Mouse (Mus musculus) midbrain, embryonic 15.5 days (tissue): ENCODE measurements at regions not wholly inside any gene's neighbourhood (a gene's known extent, or its start where the extent isn't known, plus 50 kb on each side); places are given as distances from the start of the nearest gene placed in this dataset.
A peak's percentile ranks its signal among the peaks of the same experiment; 100 is the strongest.

Experiments
- ATAC-seq: fragments of 200-750 bp; cut with Nextera tagmentation; replicated peaks from 2 replicates; pipeline ENCODE4 v1.8.0; 2017; ENCODE audit warnings: moderate TSS enrichment
- H3K27ac ChIP-seq: fragments of 300-500 bp; sonication (generic); 2 replicates; pipeline ENCODE4 v1.5.1; 2015; ENCODE audit warnings: mild to moderate bottlenecking, inconsistent platforms
- H3K27me3 ChIP-seq: fragments of 300-500 bp; sonication (generic); replicated peaks from 2 replicates; pipeline ENCODE4 v1.6.1; 2015; ENCODE audit warnings: inconsistent platforms
- H3K36me3 ChIP-seq: fragments of 300-500 bp; sonication (generic); replicated peaks from 2 replicates; pipeline ENCODE4 v1.6.1; 2015; ENCODE audit warnings: inconsistent platforms
- H3K4me1 ChIP-seq: fragments of 300-500 bp; sonication (generic); 2 replicates; pipeline ENCODE4 v1.6.1; 2015; ENCODE audit warnings: inconsistent platforms
- H3K4me2 ChIP-seq: fragments of 300-500 bp; sonication (generic); 2 replicates; pipeline ENCODE4 v1.6.1; 2015; ENCODE audit warnings: inconsistent platforms, mild to moderate bottlenecking, moderate library complexity
- H3K4me3 ChIP-seq: fragments of 300-500 bp; sonication (generic); 2 replicates; pipeline ENCODE4 v1.5.1; 2015; ENCODE audit warnings: mild to moderate bottlenecking, inconsistent platforms
- H3K9ac ChIP-seq: fragments of 300-500 bp; sonication (generic); 2 replicates; pipeline ENCODE4 v1.6.1; 2015; ENCODE audit warnings: mild to moderate bottlenecking, inconsistent platforms
- H3K9me3 ChIP-seq: fragments of 300-500 bp; sonication (generic); 2 replicates; pipeline ENCODE4 v1.6.1; 2016; ENCODE audit warnings: inconsistent platforms
- WGBS: fragments of 180-500 bp; shearing (Covaris S2); methylation state at CpG from one replicate; pipeline ENCODE4 v1.1.7; 2015; ENCODE audit warnings: mixed read lengths; 5-methylcytosine and 5-hydroxymethylcytosine counted together

GRCm38 (mm10) chr2:137723651-137724050 is 532.7 kb upstream of the Btbd3 start:
- Histone ChIP-seq H3K9ac (no peak overlapping the region), H3K27ac (no peak overlapping the region), H3K9me3 (no peaks in the 10 kb centered on the region), H3K36me3 (no peaks in the 10 kb centered on the region), H3K27me3 (no peaks in the 10 kb centered on the region), H3K4me3 (no peak overlapping the region), H3K4me1 (no peaks in the 10 kb centered on the region), H3K4me2 (no peak overlapping the region)
- no peak for ATAC-seq
- WGBS, result 91% methylated on average over 1 of the region's 1 CpGs

GRCm38 (mm10) chr2:137721767-137722424 is 534.5 kb upstream of the Btbd3 start:
- H3K36me3 ChIP-seq, result no peaks in the 10 kb centered on the region
- H3K4me3 ChIP-seq, result no peak overlapping the region
- H3K9ac ChIP-seq, result no peak overlapping the region
- no peaks in the 10 kb centered on the region for H3K4me1 ChIP-seq
- H3K4me2 ChIP-seq, result no peak overlapping the region
- H3K27me3 ChIP-seq, result no peaks in the 10 kb centered on the region
- WGBS, result 63% methylated on average over 7 of the region's 7 CpGs
- H3K9me3 ChIP-seq, result no peaks in the 10 kb centered on the region
- no peak for ATAC-seq
- no peak overlapping the region for H3K27ac ChIP-seq

- H3K4me1 ChIP-seq, result no peaks in the 10 kb centered on the region
- no peaks in the 10 kb centered on the region for H3K27me3 ChIP-seq
- ATAC-seq, result no peak
- WGBS, result 81% methylated on average over 2 of the region's 2 CpGs
- no peaks in the 10 kb centered on the region for H3K36me3 ChIP-seq
- H3K9ac ChIP-seq, result no peak overlapping the region
- H3K4me2 ChIP-seq, result no peak overlapping the region
- H3K9me3 ChIP-seq, result no peaks in the 10 kb centered on the region
- H3K27ac ChIP-seq, result no peak overlapping the region
- H3K4me3 ChIP-seq, result no peak overlapping the region
Observed at GRCm38 (mm10) chr2:137715891-137716290, 540.5 kb upstream of the Btbd3 start.

- Histone ChIP-seq H3K27ac (peak overlapping the region; percentile 19; the same call in 1 of the 2 replicates), H3K36me3 (no peaks in the 10 kb centered on the region), H3K9me3 (no peaks in the 10 kb centered on the region), H3K4me3 (0 out of 2 replicates have a peak overlapping the region, but pooled peaks have one; percentile 20), H3K4me2 (peak overlapping the region; percentile 43), H3K9ac (no peak overlapping the region), H3K27me3 (peaks cover 13% of the 10 kb centered on the region; the same call in 1 of the 2 replicates), H3K4me1 (peaks cover 25% of the 10 kb centered on the region)
- WGBS, result 2% methylated on average over 4 of the region's 4 CpGs
- peak; percentile 90 for ATAC-seq
Observed at GRCm38 (mm10) chr2:137706528-137706988, 549.8 kb upstream of the Btbd3 start.

GRCm38 (mm10) chr2:137705724-137706422 is 550.5 kb upstream of the Btbd3 start:
- Histone ChIP-seq H3K9ac (no peak overlapping the region), H3K36me3 (no peaks in the 10 kb centered on the region), H3K4me2 (peak overlapping the region; percentile 43), H3K9me3 (no peaks in the 10 kb centered on the region), H3K27ac (peak overlapping the region; percentile 19; the same call in 1 of the 2 replicates), H3K4me1 (peaks cover 25% of the 10 kb centered on the region), H3K4me3 (peak overlapping the region; percentile 20), H3K27me3 (peaks cover 13% of the 10 kb centered on the region; the same call in 1 of the 2 replicates)
- 9% methylated on average over 14 of the region's 14 CpGs for WGBS
- peak; percentile 87 for ATAC-seq

- H3K27ac ChIP-seq, result no peak overlapping the region
- H3K4me1 ChIP-seq, result peaks cover 25% of the 10 kb centered on the region
- WGBS, result 14% methylated on average over 12 of the region's 12 CpGs
- H3K4me2 ChIP-seq, result no peak overlapping the region
- H3K9ac ChIP-seq, result no peak overlapping the region
- peaks cover 16% of the 10 kb centered on the region; the same call in 1 of the 2 replicates for H3K27me3 ChIP-seq
- H3K4me3 ChIP-seq, result no peak overlapping the region
- H3K9me3 ChIP-seq, result no peaks in the 10 kb centered on the region
- H3K36me3 ChIP-seq, result no peaks in the 10 kb centered on the region
- peak; percentile 67; the same call in 1 of the 2 replicates for ATAC-seq
Observed at GRCm38 (mm10) chr2:137704948-137705723, 551.2 kb upstream of the Btbd3 start.

GRCm38 (mm10) chr2:137704565-137704947 is 551.8 kb upstream of the Btbd3 start:
- WGBS, result 43% methylated on average over 6 of the region's 6 CpGs
- H3K4me2 ChIP-seq, result no peak overlapping the region
- H3K9ac ChIP-seq, result no peak overlapping the region
- no peaks in the 10 kb centered on the region for H3K36me3 ChIP-seq
- peaks cover 25% of the 10 kb centered on the region for H3K4me1 ChIP-seq
- no peak for ATAC-seq
- no peak overlapping the region for H3K27ac ChIP-seq
- H3K27me3 ChIP-seq, result peaks cover 16% of the 10 kb centered on the region; the same call in 1 of the 2 replicates
- no peaks in the 10 kb centered on the region for H3K9me3 ChIP-seq
- H3K4me3 ChIP-seq, result no peak overlapping the region

GRCm38 (mm10) chr2:137704051-137704450 is 552.3 kb upstream of the Btbd3 start:
- Histone ChIP-seq H3K9ac (no peak overlapping the region), H3K27ac (no peak overlapping the region)
- 72% methylated on average over 3 of the region's 3 CpGs for WGBS

GRCm38 (mm10) chr2:137695885-137696284 is 560.5 kb upstream of the Btbd3 start:
- 92% methylated on average over 5 of the region's 5 CpGs for WGBS
- Histone ChIP-seq H3K4me2 (no peak overlapping the region), H3K27ac (no peak overlapping the region), H3K4me1 (no peaks in the 10 kb centered on the region), H3K27me3 (0 out of 2 replicates have a peak, but pooled peaks cover 3% of the 10 kb centered on the region), H3K4me3 (no peak overlapping the region), H3K36me3 (no peaks in the 10 kb centered on the region), H3K9me3 (no peaks in the 10 kb centered on the region), H3K9ac (no peak overlapping the region)
- no peak for ATAC-seq

More at GRCm38 (mm10) chr2:137704051-137704450, 552.3 kb upstream of the Btbd3 start:
- Histone ChIP-seq H3K4me2 (no peak overlapping the region), H3K4me3 (no peak overlapping the region), H3K36me3 (no peaks in the 10 kb centered on the region), H3K4me1 (peaks cover 25% of the 10 kb centered on the region), H3K27me3 (peaks cover 16% of the 10 kb centered on the region; the same call in 1 of the 2 replicates), H3K9me3 (no peaks in the 10 kb centered on the region)
- ATAC-seq, result no peak

GRCm38 (mm10) chr2:137694020-137694419 is 562.3 kb upstream of the Btbd3 start:
- H3K27me3 ChIP-seq, result no peaks in the 10 kb centered on the region
- H3K36me3 ChIP-seq, result no peaks in the 10 kb centered on the region
- H3K4me1 ChIP-seq, result no peaks in the 10 kb centered on the region
- ATAC-seq, result no peak
- H3K9me3 ChIP-seq, result no peaks in the 10 kb centered on the region
- H3K9ac ChIP-seq, result no peak overlapping the region
- no peak overlapping the region for H3K27ac ChIP-seq
- 83% methylated on average over 3 of the region's 3 CpGs for WGBS
- H3K4me2 ChIP-seq, result no peak overlapping the region
- no peak overlapping the region for H3K4me3 ChIP-seq

GRCm38 (mm10) chr2:137687208-137687607 is 569.2 kb upstream of the Btbd3 start:
- no peak overlapping the region for H3K4me3 ChIP-seq
- H3K27me3 ChIP-seq, result no peaks in the 10 kb centered on the region
- H3K9me3 ChIP-seq, result no peaks in the 10 kb centered on the region
- H3K9ac ChIP-seq, result no peak overlapping the region
- H3K36me3 ChIP-seq, result no peaks in the 10 kb centered on the region
- H3K27ac ChIP-seq, result no peak overlapping the region
- no peak overlapping the region for H3K4me2 ChIP-seq
- 74% methylated on average over 11 of the region's 11 CpGs for WGBS
- no peaks in the 10 kb centered on the region for H3K4me1 ChIP-seq
- no peak for ATAC-seq

- Histone ChIP-seq H3K27me3 (no peaks in the 10 kb centered on the region), H3K36me3 (no peaks in the 10 kb centered on the region), H3K9ac (no peak overlapping the region), H3K9me3 (no peaks in the 10 kb centered on the region), H3K4me3 (no peak overlapping the region), H3K4me2 (no peak overlapping the region), H3K27ac (no peak overlapping the region), H3K4me1 (no peaks in the 10 kb centered on the region)
- 86% methylated on average over 4 of the region's 4 CpGs for WGBS
- ATAC-seq, result no peak; the same call in 1 of the 2 replicates
Observed at GRCm38 (mm10) chr2:137686735-137687134, 569.6 kb upstream of the Btbd3 start.
